Mouse (Mus musculus) brown adipose tissue, adult 24 weeks (tissue): ENCODE measurements around the gene Slc38a6. TPM values are rescaled to one million over a fixed set of nuclear protein-coding genes. Genes with fewer than 3 reads are reported as not detected.
A peak's percentile ranks its signal among the peaks of the same experiment; 100 is the strongest.

ENCODE experiments used
- H3K27ac ChIP-seq: fragments of 200-500 bp; replicated peaks from 2 replicates; pipeline ENCODE4 v1.5.1; 2012; ENCODE audit warnings: low read depth, mild to moderate bottlenecking, low read length
- H3K4me1 ChIP-seq: fragments of 200-500 bp; 2 replicates; pipeline ENCODE4 v1.6.1; 2012; ENCODE audit warnings: low read length, mixed read lengths; ENCODE audit not compliant: control insufficient read depth, insufficient read depth, insufficient read length
- H3K4me3 ChIP-seq: fragments of 200-500 bp; 2 replicates; pipeline ENCODE4 v1.5.1; 2012; ENCODE audit warnings: low read depth, mild to moderate bottlenecking, low read length, moderate library complexity; ENCODE audit not compliant: insufficient read depth
- polyA plus RNA-seq: library from polyadenylated mRNA; stranded (reverse); fragments of >200 nt; gene quantifications from 2 replicates; pipeline ENCODE4 v1.2.4, GENCODE M21; 2012; ENCODE audit not compliant: missing spikeins, insufficient read depth, insufficient read length

Gene Slc38a6
- polyA plus RNA-seq, 1 experiment = 4.0 TPM

GRCm38 (mm10) chr12:73295505-73296140, 9.0 kb downstream of the Slc38a6 start:
- H3K27ac ChIP-seq = no peak overlapping the region
- H3K4me3 ChIP-seq = no peak overlapping the region
- H3K4me1 ChIP-seq = no peaks in the 10 kb centered on the region

- Histone ChIP-seq H3K4me1 (no peaks in the 10 kb centered on the region), H3K4me3 (no peak overlapping the region), H3K27ac (no peak overlapping the region)
Observed at GRCm38 (mm10) chr12:73298621-73299020, 12.0 kb downstream of the Slc38a6 start.

- no peak overlapping the region for H3K27ac ChIP-seq
Observed at GRCm38 (mm10) chr12:73300531-73300930, 14.0 kb downstream of the Slc38a6 start.

GRCm38 (mm10) chr12:73304636-73305035, 18.1 kb downstream of the Slc38a6 start:
- no peaks in the 10 kb centered on the region for H3K4me1 ChIP-seq
- peak overlapping the region; percentile 38; the same call in 1 of the 2 replicates for H3K27ac ChIP-seq
- H3K4me3 ChIP-seq = peak overlapping the region; percentile 36

More at GRCm38 (mm10) chr12:73300531-73300930, 14.0 kb downstream of the Slc38a6 start:
- H3K4me1 ChIP-seq = no peaks in the 10 kb centered on the region
- no peak overlapping the region for H3K4me3 ChIP-seq

- H3K4me1 ChIP-seq = no peaks in the 10 kb centered on the region
- no peak overlapping the region for H3K4me3 ChIP-seq
- H3K27ac ChIP-seq = no peak overlapping the region
Observed at GRCm38 (mm10) chr12:73307750-73308149, 21.2 kb downstream of the Slc38a6 start.

- H3K27ac ChIP-seq = no peak overlapping the region
- no peak overlapping the region for H3K4me3 ChIP-seq
- no peaks in the 10 kb centered on the region for H3K4me1 ChIP-seq
Observed at GRCm38 (mm10) chr12:73308711-73309110, 22.1 kb downstream of the Slc38a6 start.

GRCm38 (mm10) chr12:73317706-73318686, 31.4 kb downstream of the Slc38a6 start:
- no peak overlapping the region for H3K4me3 ChIP-seq
- no peaks in the 10 kb centered on the region for H3K4me1 ChIP-seq
- no peak overlapping the region for H3K27ac ChIP-seq

- no peak overlapping the region for H3K4me3 ChIP-seq
- H3K4me1 ChIP-seq = peaks cover 3% of the 10 kb centered on the region; the same call in 1 of the 2 replicates
- H3K27ac ChIP-seq = no peak overlapping the region
Observed at GRCm38 (mm10) chr12:73324180-73324586, 37.6 kb downstream of the Slc38a6 start.

GRCm38 (mm10) chr12:73324742-73325141, 38.2 kb downstream of the Slc38a6 start:
- Histone ChIP-seq H3K4me3 (no peak overlapping the region), H3K27ac (no peak overlapping the region), H3K4me1 (peaks cover 3% of the 10 kb centered on the region; the same call in 1 of the 2 replicates)

- Histone ChIP-seq H3K27ac (peak overlapping the region; percentile 21; the same call in 1 of the 2 replicates), H3K4me3 (no peak overlapping the region), H3K4me1 (peaks cover 5% of the 10 kb centered on the region; the same call in 1 of the 2 replicates)
Observed at GRCm38 (mm10) chr12:73325181-73325580, 38.6 kb downstream of the Slc38a6 start.

GRCm38 (mm10) chr12:73325617-73326016, 39.0 kb downstream of the Slc38a6 start:
- H3K4me1 ChIP-seq = peaks cover 7% of the 10 kb centered on the region; the same call in 1 of the 2 replicates
- H3K27ac ChIP-seq = no peak overlapping the region
- no peak overlapping the region for H3K4me3 ChIP-seq

GRCm38 (mm10) chr12:73327381-73327780, 40.8 kb downstream of the Slc38a6 start:
- no peak overlapping the region for H3K4me3 ChIP-seq

GRCm38 (mm10) chr12:73328448-73329167, 42.0 kb downstream of the Slc38a6 start:
- H3K4me1 ChIP-seq = peaks cover 8% of the 10 kb centered on the region
- H3K4me3 ChIP-seq = no peak overlapping the region
- no peak overlapping the region for H3K27ac ChIP-seq

More at GRCm38 (mm10) chr12:73327381-73327780, 40.8 kb downstream of the Slc38a6 start:
- Histone ChIP-seq H3K4me1 (peaks cover 7% of the 10 kb centered on the region; the same call in 1 of the 2 replicates), H3K27ac (no peak overlapping the region)

- no peak overlapping the region for H3K27ac ChIP-seq
- H3K4me1 ChIP-seq = peaks cover 18% of the 10 kb centered on the region
- H3K4me3 ChIP-seq = no peak overlapping the region
Observed at GRCm38 (mm10) chr12:73330236-73330635, 43.7 kb downstream of the Slc38a6 start.

GRCm38 (mm10) chr12:73332701-73333100, 46.1 kb downstream of the Slc38a6 start:
- H3K27ac ChIP-seq = no peak overlapping the region
- no peak overlapping the region for H3K4me3 ChIP-seq
- peaks cover 19% of the 10 kb centered on the region for H3K4me1 ChIP-seq
